Mouse (Mus musculus) thymus, adult 2 months (tissue): ENCODE results near the gene Gpr1. TPM values are rescaled to one million over a fixed set of nuclear protein-coding genes. Genes with fewer than 3 reads are reported as not detected.

Experiments
- DNase-seq: peaks from one replicate; pipeline ENCODE4 v3.0.0; 2021
- H3K27ac ChIP-seq: fragments of 200-500 bp; 2 replicates; pipeline ENCODE4 v1.5.1; 2012; ENCODE audit warnings: low read length, control low read depth; ENCODE audit not compliant: control insufficient read depth, insufficient read depth
- H3K27me3 ChIP-seq: fragments of 200-500 bp; 2 replicates; pipeline ENCODE4 v1.6.1; 2012; ENCODE audit warnings: mild to moderate bottlenecking, low read length, moderate library complexity, mixed read lengths; ENCODE audit not compliant: control insufficient read depth, insufficient read depth
- H3K36me3 ChIP-seq: fragments of 200-500 bp; 2 replicates; pipeline ENCODE4 v1.6.1; 2012; ENCODE audit warnings: mild to moderate bottlenecking, low read length, moderate library complexity; ENCODE audit not compliant: control insufficient read depth, insufficient read depth
- H3K4me1 ChIP-seq: fragments of 200-500 bp; replicated peaks from 2 replicates; pipeline ENCODE4 v1.6.1; 2012; ENCODE audit warnings: low read length; ENCODE audit not compliant: control insufficient read depth, insufficient read depth
- H3K4me3 ChIP-seq: fragments of 200-500 bp; 2 replicates; pipeline ENCODE4 v1.5.1; 2012; ENCODE audit warnings: mild to moderate bottlenecking, low read length, control low read depth, moderate library complexity; ENCODE audit not compliant: control insufficient read depth, insufficient read depth
- CTCF ChIP-seq: fragments of 200-500 bp; IDR thresholded peaks from 2 replicates; pipeline ENCODE4 v1.5.1; 2012; ENCODE audit warnings: mild to moderate bottlenecking, control low read depth, low read length, moderate library complexity, borderline replicate concordance; ENCODE audit not compliant: control insufficient read depth, poor library complexity, insufficient read depth; ENCODE audit errors: extremely low read depth
- POLR2A ChIP-seq: fragments of 200-500 bp; IDR thresholded peaks from 2 replicates; pipeline ENCODE4 v1.6.1; 2012; ENCODE audit warnings: mild to moderate bottlenecking, low read length, control low read depth, moderate library complexity; ENCODE audit not compliant: control insufficient read depth, poor library complexity, insufficient read depth; ENCODE audit errors: extremely low read depth
- WGBS: fragments of 180-500 bp; shearing (Covaris S2); methylation state at CpG from one replicate; pipeline ENCODE4 v1.1.7; 2018; 5-methylcytosine and 5-hydroxymethylcytosine counted together
- polyA plus RNA-seq: library from polyadenylated mRNA; depleted of rRNA; stranded (reverse); fragments of >200 nt; gene quantifications from 2 replicates; pipeline ENCODE4 v1.2.3, GENCODE M21; 2012

The Gpr1 gene
- polyA plus RNA-seq, 1 experiment, result 1.0 TPM

DNA sequence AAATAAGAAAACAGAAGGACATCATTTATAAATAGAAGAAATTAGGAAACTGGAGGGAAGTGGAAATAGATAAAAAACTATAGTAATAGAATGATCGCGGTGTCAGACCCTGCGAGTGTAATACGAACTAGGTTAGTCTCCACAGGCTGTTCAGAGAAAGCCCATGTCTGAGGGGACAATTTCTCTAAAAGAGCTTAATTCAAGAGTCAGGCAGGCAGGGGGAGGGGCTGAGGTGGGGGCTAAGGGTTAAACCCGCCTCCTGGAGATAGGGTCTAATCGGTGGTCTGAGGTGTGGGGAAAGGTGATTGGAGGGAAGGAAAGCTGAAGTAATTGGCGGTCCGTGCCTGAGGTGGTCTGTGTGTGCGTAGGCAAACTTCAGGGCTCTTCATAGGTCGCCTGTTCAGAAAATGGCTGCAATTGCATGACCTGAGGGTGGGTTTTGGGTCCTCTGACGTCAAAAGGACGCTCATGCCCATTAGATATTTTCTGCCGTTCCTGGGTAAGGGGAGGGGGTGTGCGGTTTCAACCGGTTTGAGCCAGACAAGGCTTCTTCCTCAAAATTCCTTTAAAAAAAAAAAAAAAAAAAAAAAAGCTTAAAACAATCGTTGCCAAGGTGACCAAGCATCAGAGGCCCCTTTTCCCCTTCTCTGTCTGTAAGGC, 32.6 kb upstream of the Gpr1 start:
- TF ChIP-seq POLR2A, result no peak
- no peak for TF ChIP-seq CTCF
- no peak overlapping the region for H3K27ac ChIP-seq
- H3K4me3 ChIP-seq, result no peak overlapping the region
- H3K4me1 ChIP-seq, result no peaks in the 10 kb centered on the region
- DNase-seq, result no peak
- H3K27me3 ChIP-seq, result peaks cover 11% of the 10 kb centered on the region; the same call in 1 of the 2 replicates
- no peaks in the 10 kb centered on the region for H3K36me3 ChIP-seq
- WGBS, result 6% methylated on average over 16 of the region's 16 CpGs

DNA sequence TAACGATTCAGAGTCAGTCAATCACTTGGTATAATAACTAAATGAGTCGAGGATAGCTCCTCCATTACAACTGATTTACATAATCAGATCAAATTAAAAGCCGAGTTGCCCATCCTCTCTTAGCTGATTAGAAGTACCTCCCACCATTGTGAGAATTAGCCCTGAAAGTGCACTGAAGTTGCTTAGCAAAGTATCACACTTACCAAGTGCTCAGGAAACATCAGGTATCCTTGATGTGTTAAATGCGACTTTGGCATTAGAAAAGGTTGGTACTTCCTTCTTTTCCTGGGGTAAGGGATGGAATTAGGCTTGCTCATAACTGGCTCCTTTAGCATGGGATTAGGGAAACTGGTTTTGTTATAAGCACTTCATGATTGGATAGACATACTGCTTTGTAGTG, 29.5 kb upstream of the Gpr1 start:
- no peak overlapping the region for H3K27ac ChIP-seq
- peaks cover 11% of the 10 kb centered on the region; the same call in 1 of the 2 replicates for H3K27me3 ChIP-seq
- DNase-seq, result no peak
- TF ChIP-seq POLR2A (no peak), CTCF (no peak)
- no peaks in the 10 kb centered on the region for H3K4me1 ChIP-seq
- H3K4me3 ChIP-seq, result no peak overlapping the region
- WGBS, result 65% methylated on average over 4 of the region's 4 CpGs
- H3K36me3 ChIP-seq, result no peaks in the 10 kb centered on the region

DNA sequence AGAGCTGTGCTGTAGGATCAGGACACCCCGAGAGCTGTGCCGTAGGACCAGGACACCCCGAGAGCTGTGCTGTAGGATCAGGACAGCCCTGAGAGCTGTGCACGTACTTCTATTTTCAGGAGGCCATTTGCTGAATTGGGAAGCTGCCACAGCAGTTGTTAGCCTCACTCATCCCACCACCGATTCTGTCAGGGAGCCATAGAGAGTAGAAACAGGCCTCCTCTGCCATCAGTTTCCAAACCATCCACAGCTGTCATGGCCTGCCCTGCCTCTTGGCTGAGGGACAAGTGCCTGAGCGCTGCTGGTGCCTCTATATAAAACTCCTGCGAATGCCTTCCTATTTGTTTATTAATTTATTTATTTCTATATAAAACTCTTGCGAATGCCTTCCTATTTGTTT, 25.4 kb upstream of the Gpr1 start:
- Histone ChIP-seq H3K27me3 (no peaks in the 10 kb centered on the region), H3K4me1 (no peaks in the 10 kb centered on the region), H3K36me3 (no peaks in the 10 kb centered on the region), H3K27ac (no peak overlapping the region), H3K4me3 (no peak overlapping the region)
- no peak for DNase-seq
- TF ChIP-seq POLR2A (no peak), CTCF (no peak)
- 95% methylated on average over 8 of the region's 8 CpGs for WGBS

DNA sequence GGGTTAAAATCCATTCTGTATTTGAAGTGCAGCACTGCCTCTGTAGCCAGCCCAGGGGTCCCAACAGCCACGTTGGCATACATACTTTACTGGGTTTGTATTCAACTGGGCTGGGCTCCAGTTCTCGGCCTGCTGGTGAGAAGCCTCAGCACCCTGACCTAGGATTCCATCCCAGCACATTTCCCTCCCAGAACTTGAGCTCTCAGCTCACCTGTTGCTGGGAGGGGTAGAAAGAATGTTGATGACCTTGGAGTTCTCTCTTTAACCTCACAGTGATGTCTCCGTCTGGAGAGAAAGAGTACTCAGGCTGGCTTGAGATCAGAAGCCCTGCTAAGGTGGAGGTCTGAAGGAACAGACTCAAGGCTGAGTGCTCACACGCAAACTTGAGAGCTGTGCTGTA, 25.0 kb upstream of the Gpr1 start:
- Histone ChIP-seq H3K4me3 (no peak overlapping the region), H3K36me3 (no peaks in the 10 kb centered on the region), H3K27ac (no peak overlapping the region), H3K27me3 (no peaks in the 10 kb centered on the region), H3K4me1 (no peaks in the 10 kb centered on the region)
- whole genome bisulfite sequencing, result 73% methylated on average over 4 of the region's 4 CpGs
- TF ChIP-seq POLR2A (no peak), CTCF (no peak)
- no peak for DNase-seq

DNA sequence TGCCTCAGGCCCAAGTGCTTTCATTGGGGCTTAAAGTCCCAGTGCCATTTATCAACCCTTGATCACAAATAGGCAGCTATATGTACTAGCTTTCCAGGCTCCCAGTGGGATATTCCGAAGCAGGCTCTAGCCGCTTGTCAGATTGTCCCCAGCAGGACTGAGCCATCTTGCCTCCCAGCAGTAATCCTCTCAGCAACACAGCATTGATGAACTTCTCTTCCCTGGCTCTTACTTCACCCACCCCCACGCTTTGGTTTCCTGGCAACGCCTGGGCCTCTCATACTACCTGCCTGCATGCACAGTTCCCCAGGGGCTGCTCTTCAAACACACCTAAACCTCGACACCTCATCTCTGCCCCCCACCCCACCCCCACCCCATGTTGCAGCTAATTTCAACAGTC, 23.0 kb upstream of the Gpr1 start:
- 49% methylated on average over 5 of the region's 5 CpGs for WGBS
- Histone ChIP-seq H3K27me3 (no peaks in the 10 kb centered on the region), H3K4me1 (no peaks in the 10 kb centered on the region), H3K36me3 (no peaks in the 10 kb centered on the region), H3K4me3 (no peak overlapping the region), H3K27ac (no peak overlapping the region)
- DNase-seq, result no peak
- TF ChIP-seq CTCF, result no peak
- no peak for TF ChIP-seq POLR2A

DNA sequence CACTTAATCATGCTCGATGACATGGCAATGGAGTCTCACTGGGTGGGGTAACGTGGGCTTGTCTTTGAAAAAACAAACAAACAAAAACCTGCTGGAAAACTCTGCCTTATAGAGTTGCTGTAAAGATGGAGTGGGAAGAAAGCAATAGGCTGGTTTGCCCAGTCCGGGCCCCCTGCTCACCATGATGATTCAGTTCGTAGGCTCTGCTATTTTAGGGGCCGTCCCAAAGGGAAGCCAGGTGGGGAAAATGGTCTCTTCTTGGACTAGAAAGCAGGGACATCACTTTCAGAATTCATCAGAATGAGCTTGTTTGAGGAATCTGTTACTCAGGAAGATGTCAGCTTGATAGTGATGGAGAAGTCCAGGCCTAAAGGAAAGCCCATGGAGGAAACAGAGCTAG, 12.9 kb upstream of the Gpr1 start:
- no peak for DNase-seq
- 89% methylated on average over 5 of the region's 5 CpGs for WGBS
- no peak overlapping the region for H3K4me3 ChIP-seq
- no peak overlapping the region for H3K27ac ChIP-seq
- H3K36me3 ChIP-seq, result no peaks in the 10 kb centered on the region
- no peaks in the 10 kb centered on the region for H3K27me3 ChIP-seq
- TF ChIP-seq CTCF (no peak), POLR2A (no peak)
- no peaks in the 10 kb centered on the region for H3K4me1 ChIP-seq

DNA sequence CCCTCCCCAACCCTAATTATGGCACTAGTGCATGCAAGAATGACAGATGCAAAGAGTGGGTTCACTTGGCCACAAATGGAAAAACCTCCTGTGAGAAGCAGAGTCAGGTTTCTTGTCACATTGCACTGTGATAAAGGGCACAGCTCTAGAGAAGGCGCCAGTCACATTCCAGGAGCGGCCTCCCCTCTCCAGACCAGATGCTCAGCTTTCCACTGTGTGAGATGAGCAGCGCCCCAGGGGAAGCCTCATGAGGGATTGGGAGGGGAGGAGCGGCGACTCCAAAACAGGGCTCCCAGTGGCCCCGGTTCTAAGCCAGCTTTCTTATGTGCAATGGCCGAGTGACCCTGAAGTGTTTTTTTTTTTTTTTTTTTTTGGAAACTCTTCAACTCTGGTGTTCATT, 11.5 kb upstream of the Gpr1 start:
- H3K36me3 ChIP-seq, result no peaks in the 10 kb centered on the region
- no peaks in the 10 kb centered on the region for H3K4me1 ChIP-seq
- no peak for DNase-seq
- TF ChIP-seq CTCF (no peak), POLR2A (no peak)
- H3K27me3 ChIP-seq, result no peaks in the 10 kb centered on the region
- no peak overlapping the region for H3K4me3 ChIP-seq
- WGBS, result 52% methylated on average over 7 of the region's 7 CpGs
- H3K27ac ChIP-seq, result no peak overlapping the region
